Mouse (Mus musculus) hindbrain, embryonic 13.5 days (tissue): ENCODE data around the gene Plppr5. TPM values are rescaled to one million over a fixed set of nuclear protein-coding genes. Genes with fewer than 3 reads are reported as not detected.
A peak's percentile ranks its signal among the peaks of the same experiment; 100 is the strongest.

Source experiments
- ATAC-seq: fragments of 200-750 bp; cut with Nextera tagmentation; 2 replicates; pipeline ENCODE4 v1.8.0; 2017; ENCODE audit warnings: moderate TSS enrichment; ENCODE audit not compliant: low FRiP score
- H3K27ac ChIP-seq: fragments of 300-500 bp; sonication (generic); 2 replicates; pipeline ENCODE4 v1.5.1; 2015; ENCODE audit warnings: inconsistent platforms, mild to moderate bottlenecking, moderate library complexity
- H3K27me3 ChIP-seq: fragments of 300-500 bp; sonication (generic); 2 replicates; pipeline ENCODE4 v1.6.1; 2015; ENCODE audit warnings: mild to moderate bottlenecking, inconsistent platforms
- H3K36me3 ChIP-seq: fragments of 300-500 bp; sonication (generic); 2 replicates; pipeline ENCODE4 v1.6.1; 2015; ENCODE audit warnings: mild to moderate bottlenecking, inconsistent platforms
- H3K4me1 ChIP-seq: fragments of 300-500 bp; sonication (generic); replicated peaks from 2 replicates; pipeline ENCODE4 v1.6.1; 2015; ENCODE audit warnings: inconsistent platforms
- H3K4me2 ChIP-seq: fragments of 300-500 bp; sonication (generic); 2 replicates; pipeline ENCODE4 v1.6.1; 2015; ENCODE audit warnings: inconsistent platforms, mild to moderate bottlenecking, moderate library complexity
- H3K4me3 ChIP-seq: fragments of 300-500 bp; sonication (generic); 2 replicates; pipeline ENCODE4 v1.5.1; 2015; ENCODE audit warnings: mild to moderate bottlenecking, inconsistent platforms
- H3K9ac ChIP-seq: fragments of 300-500 bp; sonication (generic); 2 replicates; pipeline ENCODE4 v1.6.1; 2015; ENCODE audit warnings: mild to moderate bottlenecking, inconsistent platforms
- H3K9me3 ChIP-seq: fragments of 300-500 bp; sonication (generic); 2 replicates; pipeline ENCODE4 v1.6.1; 2016; ENCODE audit warnings: inconsistent platforms
- WGBS: fragments of 180-500 bp; shearing (Covaris S2); methylation state at CpG from one replicate; pipeline ENCODE4 v1.1.7; 2015; 5-methylcytosine and 5-hydroxymethylcytosine counted together
- polyA plus RNA-seq: library from polyadenylated mRNA; unstranded; fragments of >200 nt; fragmentation: Nextera tagmentation; extraction: Ambion mirVana; gene quantifications from 2 replicates; pipeline ENCODE4 v1.2.1, GENCODE M21; 2015

Gene Plppr5
- polyA plus RNA-seq = 2.3 and 2.5 TPM in 2 replicates

DNA sequence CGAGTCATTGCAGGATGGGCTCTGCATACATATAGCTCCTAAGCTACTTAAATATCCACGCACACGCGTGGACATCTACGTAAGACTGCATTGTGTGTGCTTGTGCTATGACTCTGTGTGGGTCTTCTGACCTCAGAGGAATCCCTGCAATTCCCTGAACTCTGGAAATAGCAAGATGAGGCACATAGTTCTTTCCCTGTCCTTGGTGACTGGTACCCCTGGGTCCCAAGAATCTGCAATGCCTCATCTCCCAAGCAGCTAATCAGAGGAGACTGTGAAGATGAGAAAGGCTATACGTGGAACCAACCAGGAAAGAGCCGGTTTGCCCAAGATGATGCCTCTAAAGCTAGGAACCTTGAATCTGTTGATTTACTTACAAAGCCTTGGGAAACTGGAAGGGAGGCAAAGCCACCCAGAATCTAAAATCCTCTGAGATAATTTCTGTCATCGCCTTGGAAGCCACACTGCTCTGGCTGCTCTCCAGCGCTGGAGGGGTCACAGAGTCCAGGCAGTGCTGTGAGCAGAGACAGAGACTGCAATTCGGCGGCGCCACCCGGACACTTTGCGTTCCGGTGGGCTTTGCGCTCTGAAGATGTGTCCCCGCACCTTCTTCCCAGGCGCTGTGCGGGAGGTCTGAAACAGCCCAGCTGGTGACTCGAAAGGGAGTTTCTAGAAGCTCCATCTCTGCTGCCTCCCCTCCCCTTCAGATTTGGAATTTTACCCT lies at the start of gene Plppr5:
TSS of gene Plppr5 (plus strand) at position 308 of the 724 bp plus-strand sequence.
- WGBS = 22% methylated on average over 20 of the region's 20 CpGs

GRCm38 (mm10) chr3:117549899-117550298 lies 24.7 kb upstream of the Plppr5 start:
- 92% methylated on average over 5 of the region's 5 CpGs for WGBS
- ATAC-seq = no peak
- no peak overlapping the region for H3K27ac ChIP-seq
- H3K4me2 ChIP-seq = no peak overlapping the region
- H3K4me1 ChIP-seq = no peaks in the 10 kb centered on the region
- no peaks in the 10 kb centered on the region for H3K27me3 ChIP-seq
- H3K9ac ChIP-seq = no peak overlapping the region
- no peak overlapping the region for H3K4me3 ChIP-seq
- no peaks in the 10 kb centered on the region for H3K9me3 ChIP-seq
- H3K36me3 ChIP-seq = no peaks in the 10 kb centered on the region

More for the DNA sequence above, at the start of gene Plppr5:
- H3K27ac ChIP-seq = peak within 1 kb of the TSS; percentile 82
- H3K4me2 ChIP-seq = peak within 1 kb of the TSS; percentile 88
- peak; percentile 68 for ATAC-seq
- peaks cover 18% of the 10 kb centered on the region for H3K27me3 ChIP-seq
- peaks cover 14% of the 10 kb centered on the region; the same call in 1 of the 2 replicates for H3K4me1 ChIP-seq
- peak within 1 kb of the TSS; percentile 87 for H3K9ac ChIP-seq
- peak within 1 kb of the TSS; percentile 73 for H3K4me3 ChIP-seq
- no peaks in the 10 kb centered on the region for H3K9me3 ChIP-seq
- no peaks in the 10 kb centered on the region for H3K36me3 ChIP-seq

- Histone ChIP-seq H3K36me3 (no peaks in the 10 kb centered on the region), H3K27ac (no peak overlapping the region), H3K9me3 (no peaks in the 10 kb centered on the region), H3K27me3 (no peaks in the 10 kb centered on the region), H3K4me2 (no peak overlapping the region), H3K4me1 (no peaks in the 10 kb centered on the region), H3K9ac (no peak overlapping the region), H3K4me3 (no peak overlapping the region)
- 94% methylated on average over 4 of the region's 4 CpGs for WGBS
- ATAC-seq = no peak
Observed at GRCm38 (mm10) chr3:117550526-117550925, 24.1 kb upstream of the Plppr5 start.

DNA sequence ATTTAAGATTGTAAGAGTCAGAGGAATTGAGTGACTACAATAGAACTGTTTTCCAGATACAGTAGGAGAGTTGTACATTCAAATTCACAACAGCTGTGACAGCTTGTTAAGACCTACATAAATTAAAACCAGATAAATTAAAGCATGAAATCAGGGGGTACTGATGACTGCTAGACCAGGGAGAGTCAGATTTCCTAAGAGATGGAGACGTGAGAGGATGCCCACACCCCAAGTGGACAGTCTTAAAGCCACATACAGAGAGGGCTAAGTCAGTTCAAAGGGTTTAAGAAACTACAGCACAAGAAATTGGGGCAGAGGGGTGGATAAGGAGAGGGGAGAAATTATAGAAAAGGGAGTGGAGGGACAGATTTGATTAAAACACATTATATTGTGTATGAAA lies 17.7 kb upstream of the Plppr5 start:
- no peak overlapping the region for H3K9ac ChIP-seq
- H3K27ac ChIP-seq = no peak overlapping the region
- H3K36me3 ChIP-seq = no peaks in the 10 kb centered on the region
- no peaks in the 10 kb centered on the region for H3K9me3 ChIP-seq
- no peak overlapping the region for H3K4me3 ChIP-seq
- WGBS = 49% methylated on average over 1 of the region's 1 CpGs
- no peaks in the 10 kb centered on the region for H3K4me1 ChIP-seq
- no peak overlapping the region for H3K4me2 ChIP-seq
- no peak for ATAC-seq
- no peaks in the 10 kb centered on the region for H3K27me3 ChIP-seq

DNA sequence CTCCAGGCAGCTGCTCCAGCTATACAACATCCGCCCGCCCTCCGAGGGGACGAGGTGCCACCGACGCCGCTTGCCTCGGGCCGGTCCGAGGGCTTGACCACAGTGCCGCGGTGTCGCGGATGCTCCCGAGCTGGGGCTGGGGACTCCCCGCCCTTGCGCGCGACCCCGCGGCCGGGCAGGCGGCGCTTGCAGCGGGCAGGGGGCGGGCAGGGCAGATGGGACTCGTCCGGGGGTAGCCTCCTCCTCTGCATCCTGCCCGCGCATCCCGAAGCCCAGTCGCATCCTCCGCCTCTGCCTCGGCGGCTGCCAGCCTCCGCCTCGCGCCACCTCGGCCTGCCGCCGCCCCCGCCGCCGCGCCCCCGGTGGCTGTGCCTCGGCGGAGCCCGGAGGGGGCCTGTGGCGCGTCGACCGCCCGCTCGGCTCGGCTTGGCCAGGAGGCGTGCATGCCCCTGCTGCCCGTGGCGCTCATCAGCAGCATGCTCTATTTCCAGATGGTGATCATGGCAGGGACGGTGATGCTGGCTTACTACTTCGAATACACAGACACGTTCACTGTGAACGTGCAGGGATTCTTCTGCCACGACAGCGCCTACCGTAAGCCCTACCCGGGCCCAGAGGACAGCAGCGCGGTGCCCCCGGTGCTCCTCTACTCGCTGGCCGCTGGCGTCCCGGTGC lies 754 bp downstream of the Plppr5 start:
- Histone ChIP-seq H3K36me3 (no peaks in the 10 kb centered on the region), H3K4me3 (peak overlapping the region; percentile 73), H3K27me3 (peaks cover 18% of the 10 kb centered on the region), H3K4me1 (peaks cover 14% of the 10 kb centered on the region; the same call in 1 of the 2 replicates), H3K27ac (peak overlapping the region; percentile 82), H3K9me3 (no peaks in the 10 kb centered on the region), H3K4me2 (peak overlapping the region; percentile 88), H3K9ac (peak overlapping the region; percentile 87)
- peak; percentile 87 for ATAC-seq
- under 1% methylated on average over 64 of the region's 74 CpGs for WGBS

DNA sequence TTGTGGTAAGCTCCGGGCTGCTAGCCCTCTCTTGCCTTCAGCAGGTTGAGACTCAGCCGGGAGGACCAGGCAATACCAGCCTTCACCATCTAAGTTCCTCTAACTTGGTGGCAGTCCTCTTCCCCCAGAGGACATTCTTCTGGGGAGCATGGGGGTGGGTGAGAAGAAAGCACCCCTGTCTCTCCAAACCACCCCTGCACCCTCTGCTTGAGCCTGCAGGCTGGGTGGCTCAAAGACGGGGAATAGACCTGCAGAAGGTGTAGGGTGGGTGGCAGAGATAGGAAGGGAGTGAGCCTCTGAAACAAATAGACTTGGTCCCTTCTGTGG lies 1.3 kb downstream of the Plppr5 start:
- Histone ChIP-seq H3K4me1 (peaks cover 14% of the 10 kb centered on the region; the same call in 1 of the 2 replicates), H3K4me3 (peak overlapping the region; percentile 73), H3K27ac (peak overlapping the region; percentile 82), H3K36me3 (no peaks in the 10 kb centered on the region), H3K9ac (peak overlapping the region; percentile 87), H3K9me3 (no peaks in the 10 kb centered on the region), H3K4me2 (peak overlapping the region; percentile 88), H3K27me3 (peaks cover 18% of the 10 kb centered on the region)
- 27% methylated on average over 3 of the region's 3 CpGs for WGBS
- no peak for ATAC-seq

DNA sequence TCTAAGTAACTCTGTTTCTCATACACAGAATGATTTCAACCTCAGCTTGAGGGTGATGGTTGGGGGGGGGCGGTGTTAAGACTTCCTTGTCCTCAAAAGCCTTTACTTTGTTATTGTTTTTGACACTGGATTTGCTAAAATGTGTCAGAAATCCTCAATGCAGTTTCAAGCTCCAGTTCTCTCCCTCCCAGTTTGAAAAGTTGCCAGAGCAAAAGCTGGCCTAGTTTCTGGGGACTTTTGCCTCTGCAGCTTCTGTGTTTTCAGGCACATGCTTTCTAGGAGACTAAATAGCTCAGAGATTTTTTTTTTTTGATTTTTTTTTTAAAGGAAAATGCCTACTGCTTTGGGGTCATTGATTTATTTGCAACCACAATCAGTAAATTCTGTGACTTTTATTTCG lies 2.7 kb downstream of the Plppr5 start:
- H3K9ac ChIP-seq = no peak overlapping the region

GRCm38 (mm10) chr3:117582628-117583027 lies 8.0 kb downstream of the Plppr5 start:
- H3K4me2 ChIP-seq = no peak overlapping the region
- H3K9me3 ChIP-seq = no peaks in the 10 kb centered on the region
- no peak for ATAC-seq
- no peaks in the 10 kb centered on the region for H3K4me1 ChIP-seq
- H3K4me3 ChIP-seq = no peak overlapping the region
- WGBS = 87% methylated on average over 2 of the region's 2 CpGs
- no peak overlapping the region for H3K9ac ChIP-seq
- H3K36me3 ChIP-seq = no peaks in the 10 kb centered on the region
- H3K27me3 ChIP-seq = 0 out of 2 replicates have a peak, but pooled peaks cover 3% of the 10 kb centered on the region
- no peak overlapping the region for H3K27ac ChIP-seq

More for the DNA sequence above, 2.7 kb downstream of the Plppr5 start:
- Histone ChIP-seq H3K4me3 (no peak overlapping the region), H3K27me3 (peaks cover 18% of the 10 kb centered on the region), H3K9me3 (no peaks in the 10 kb centered on the region), H3K27ac (no peak overlapping the region), H3K4me1 (peaks cover 14% of the 10 kb centered on the region; the same call in 1 of the 2 replicates), H3K4me2 (peak overlapping the region; percentile 1; the same call in 1 of the 2 replicates), H3K36me3 (no peaks in the 10 kb centered on the region)
- no peak for ATAC-seq
- 96% methylated on average over 2 of the region's 2 CpGs for WGBS

GRCm38 (mm10) chr3:117602404-117602803 lies 27.8 kb downstream of the Plppr5 start:
- H3K27me3 ChIP-seq = no peaks in the 10 kb centered on the region
- H3K36me3 ChIP-seq = no peaks in the 10 kb centered on the region
- H3K27ac ChIP-seq = no peak overlapping the region
- no peak overlapping the region for H3K9ac ChIP-seq
- no peaks in the 10 kb centered on the region for H3K4me1 ChIP-seq
- WGBS = 40% methylated on average over 1 of the region's 1 CpGs
- no peaks in the 10 kb centered on the region for H3K9me3 ChIP-seq
- no peak for ATAC-seq
- no peak overlapping the region for H3K4me2 ChIP-seq
- H3K4me3 ChIP-seq = no peak overlapping the region

DNA sequence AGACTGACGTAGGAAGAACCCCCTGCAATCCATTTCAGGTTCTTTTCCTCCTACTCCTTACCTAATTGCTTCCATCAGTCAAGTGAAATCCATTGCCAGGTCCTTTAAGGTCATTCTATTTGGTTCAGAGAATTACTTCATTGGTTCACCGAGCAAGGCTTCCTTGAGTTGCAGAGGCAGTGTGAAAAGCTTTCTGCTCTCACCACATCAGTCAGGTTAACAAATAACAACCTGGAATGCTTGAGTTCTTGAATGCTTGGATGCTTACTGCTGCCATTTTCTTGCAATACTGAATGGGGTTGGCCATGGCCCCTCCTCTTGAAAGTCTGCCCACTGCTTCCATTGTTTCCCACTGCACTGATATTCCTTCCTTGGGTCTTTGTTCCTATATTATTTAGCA lies 28.8 kb downstream of the Plppr5 start:
- Histone ChIP-seq H3K9ac (no peak overlapping the region), H3K9me3 (no peaks in the 10 kb centered on the region), H3K27me3 (no peaks in the 10 kb centered on the region), H3K27ac (no peak overlapping the region), H3K4me1 (no peaks in the 10 kb centered on the region), H3K36me3 (no peaks in the 10 kb centered on the region), H3K4me2 (no peak overlapping the region), H3K4me3 (no peak overlapping the region)
- no peak for ATAC-seq
- WGBS = 48% methylated on average over 2 of the region's 2 CpGs

DNA sequence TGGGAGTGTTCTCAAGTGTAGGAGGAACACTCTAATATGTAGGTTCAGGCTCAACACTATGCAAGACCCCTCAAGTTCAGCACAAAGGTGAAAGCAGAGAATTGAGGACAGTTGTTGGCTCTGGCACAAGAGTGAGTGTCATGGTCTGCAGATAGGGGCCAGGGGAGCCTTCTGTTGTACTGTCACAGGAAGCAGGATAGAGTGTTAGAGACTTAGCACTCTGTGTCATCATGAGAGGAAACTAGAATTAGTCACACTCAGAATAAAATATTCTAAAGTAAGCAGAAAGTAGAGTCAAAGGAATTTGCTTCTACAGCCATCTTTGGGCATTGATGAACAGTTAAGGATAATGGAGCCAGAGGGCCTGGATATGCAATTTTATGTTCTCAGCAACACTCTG lies 31.7 kb downstream of the Plppr5 start:
- Histone ChIP-seq H3K36me3 (no peaks in the 10 kb centered on the region), H3K9me3 (no peaks in the 10 kb centered on the region), H3K27me3 (no peaks in the 10 kb centered on the region), H3K4me1 (no peaks in the 10 kb centered on the region), H3K4me2 (no peak overlapping the region), H3K4me3 (no peak overlapping the region), H3K27ac (no peak overlapping the region), H3K9ac (no peak overlapping the region)
- ATAC-seq = no peak

DNA sequence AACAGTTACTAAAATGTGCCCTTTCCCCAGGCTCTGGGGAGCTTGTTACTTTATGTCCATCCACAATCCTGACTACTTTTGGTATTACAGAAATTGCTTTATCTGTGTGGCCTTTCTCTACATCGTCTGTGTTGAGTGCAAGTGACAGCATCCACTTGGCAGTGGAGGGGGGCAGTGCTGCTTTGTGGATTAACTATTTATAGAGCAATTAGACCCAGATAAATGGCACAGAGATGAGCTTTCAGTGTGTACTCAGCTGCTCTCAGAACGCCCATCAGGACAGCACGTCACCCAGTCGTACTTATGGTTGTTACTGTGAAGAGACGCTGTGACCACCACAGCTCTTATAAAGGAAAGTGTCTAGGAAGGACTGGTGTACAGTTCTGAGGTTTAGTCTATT lies 36.8 kb downstream of the Plppr5 start:
- no peak for ATAC-seq
- Histone ChIP-seq H3K4me1 (no peaks in the 10 kb centered on the region), H3K9me3 (no peaks in the 10 kb centered on the region), H3K27ac (no peak overlapping the region), H3K27me3 (no peaks in the 10 kb centered on the region), H3K4me3 (no peak overlapping the region), H3K4me2 (no peak overlapping the region), H3K36me3 (no peaks in the 10 kb centered on the region), H3K9ac (no peak overlapping the region)
- WGBS = 80% methylated on average over 5 of the region's 5 CpGs

DNA sequence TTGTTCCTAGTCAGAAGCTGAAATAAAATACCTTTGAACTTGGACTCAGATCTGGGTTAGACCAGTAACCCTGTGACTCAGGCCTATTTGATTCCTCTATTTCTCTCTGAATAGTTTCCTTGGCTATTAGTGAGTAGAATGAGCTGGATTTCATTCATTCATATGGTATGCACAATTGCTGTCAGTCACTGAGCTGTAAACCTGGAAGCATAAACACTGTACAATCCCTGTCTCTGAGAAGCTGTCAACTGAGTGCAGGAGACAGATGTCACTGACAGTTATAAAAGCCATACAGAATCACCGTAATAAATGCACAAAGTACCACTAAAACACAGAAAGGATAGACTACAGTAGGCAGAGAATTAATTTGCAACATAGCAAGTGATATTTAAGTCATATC lies 40.2 kb downstream of the Plppr5 start:
- Histone ChIP-seq H3K4me3 (no peak overlapping the region), H3K9me3 (no peaks in the 10 kb centered on the region), H3K4me1 (no peaks in the 10 kb centered on the region), H3K4me2 (no peak overlapping the region), H3K27me3 (no peaks in the 10 kb centered on the region), H3K36me3 (no peaks in the 10 kb centered on the region), H3K27ac (no peak overlapping the region), H3K9ac (no peak overlapping the region)
- 73% methylated on average over 1 of the region's 1 CpGs for WGBS
- ATAC-seq = no peak
